Mouse (Mus musculus): ENCODE results near the gene Mctp2.

DNA sequence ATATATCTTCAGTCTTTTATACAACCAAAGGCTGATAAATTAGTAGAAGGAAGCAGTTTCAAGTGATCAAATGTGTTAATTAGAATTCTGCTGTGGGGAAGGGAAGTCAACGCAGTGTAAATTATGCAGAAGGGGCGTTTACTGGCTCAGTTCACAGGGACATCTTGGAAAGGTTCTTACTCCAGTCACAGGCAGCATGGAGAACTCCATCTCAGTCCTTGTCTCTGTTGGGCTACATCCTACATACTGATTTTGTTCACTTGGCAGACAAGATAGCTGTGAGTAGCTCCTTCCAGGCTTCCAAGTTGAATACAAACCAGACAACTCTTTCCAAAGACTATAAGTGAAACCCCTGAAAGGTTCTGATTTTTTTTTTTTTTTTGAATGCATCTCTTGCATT, 254.6 kb downstream of the Mctp2 start:
- TF ChIP-seq CTCF (IDR thresholded peaks at IDR 0.05; ENCODE audit: extremely low read depth, insufficient read depth, insufficient read length, insufficient replicate concordance) (no peak), POLR2A (IDR thresholded peaks at IDR 0.05; ENCODE audit: low read depth, low read length) (no peak)
